Mouse (Mus musculus): ENCODE measurements around the gene Adar. TPM values are rescaled to one million over a fixed set of nuclear protein-coding genes. Genes with fewer than 3 reads are reported as not detected.

Adar gene
- polyA plus RNA-seq (2014; fragmentation: Illumina TruSeq; extraction: RNeasy Lipid Tissue Mini Kit (QIAGEN cat#74804); ENCODE audit: low read depth, low replicate concordance) = 2.1 TPM

GRCm38 (mm10) chr3:89714359-89715206 lies at the start of gene Adar:
Adar (plus strand) TSS chr3:89715022.

GRCm38 (mm10) chr3:89764119-89764724 lies 49.4 kb downstream of the Adar start, which contains the start of gene Chrnb2:
Chrnb2 (minus strand) TSS chr3:89764632.

GRCm38 (mm10) chr3:89772968-89773709 lies 58.3 kb downstream of the Adar start, which contains the start of gene Ube2q1:
Ube2q1 (plus strand) TSS chr3:89773616.

Other genes starting within 250 kb of the Adar start
- 1.3 TPM for gene Kcnn3, start 194.9 kb upstream of the Adar start, polyA plus RNA-seq (2014; fragmentation: Illumina TruSeq; extraction: RNeasy Lipid Tissue Mini Kit (QIAGEN cat#74804); ENCODE audit: low read depth, low replicate concordance)
- 0.36 TPM for gene Chrnb2, start 49.6 kb downstream of the Adar start, polyA plus RNA-seq (2014; fragmentation: Illumina TruSeq; extraction: RNeasy Lipid Tissue Mini Kit (QIAGEN cat#74804); ENCODE audit: low read depth, low replicate concordance)
- gene Ube2q1, start 58.6 kb downstream of the Adar start, polyA plus RNA-seq (2014; fragmentation: Illumina TruSeq; extraction: RNeasy Lipid Tissue Mini Kit (QIAGEN cat#74804); ENCODE audit: low read depth, low replicate concordance) = 73.6 TPM
- gene She, start 116.3 kb downstream of the Adar start, polyA plus RNA-seq (2014; fragmentation: Illumina TruSeq; extraction: RNeasy Lipid Tissue Mini Kit (QIAGEN cat#74804); ENCODE audit: low read depth, low replicate concordance) = 7.2 TPM
- gene Il6ra, start 198.2 kb downstream of the Adar start, polyA plus RNA-seq (2014; fragmentation: Illumina TruSeq; extraction: RNeasy Lipid Tissue Mini Kit (QIAGEN cat#74804); ENCODE audit: low read depth, low replicate concordance) = 1.5 TPM
- 5.3 TPM for gene Atp8b2, start 248.5 kb downstream of the Adar start, polyA plus RNA-seq (2014; fragmentation: Illumina TruSeq; extraction: RNeasy Lipid Tissue Mini Kit (QIAGEN cat#74804); ENCODE audit: low read depth, low replicate concordance)

All from kidney, adult 10 weeks (tissue).